Mouse (Mus musculus): ENCODE data around the gene Dap.
A peak's percentile ranks its signal among the peaks of the same experiment; 100 is the strongest.

Dap gene

GRCm38 (mm10) chr15:31224135-31224761 is at the start of gene Dap:
Gene Dap, plus strand, starts transcription at chr15:31224314.
- peak; percentile 99 for DNase-seq (ENCODE audit: low spot score)

DNA sequence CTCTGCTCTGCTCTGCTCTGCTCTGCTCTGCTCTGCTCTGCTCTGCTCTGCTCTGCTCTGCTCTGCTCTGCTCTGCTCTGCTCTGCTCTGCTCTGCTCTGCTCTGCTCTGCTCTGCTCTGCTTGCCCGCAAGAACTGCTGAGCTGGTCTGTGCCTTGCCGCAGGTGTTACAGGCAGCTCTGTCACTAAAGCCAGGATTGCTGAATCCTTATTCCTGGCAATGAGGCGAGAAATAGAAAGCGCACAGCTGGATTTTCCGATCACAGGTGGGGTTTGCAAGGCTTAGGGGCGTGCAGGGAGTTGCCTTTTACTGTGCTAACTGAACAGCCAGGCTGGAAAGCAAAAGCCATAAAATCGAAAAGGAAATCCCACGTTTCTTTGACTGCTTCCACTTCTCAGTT is 47.5 kb upstream of the Dap start:
- DNase-seq (ENCODE audit: low spot score), result no peak

GRCm38 (mm10) chr15:31184651-31185443 is 39.3 kb upstream of the Dap start:
- DNase-seq (ENCODE audit: low spot score), result no peak

DNA sequence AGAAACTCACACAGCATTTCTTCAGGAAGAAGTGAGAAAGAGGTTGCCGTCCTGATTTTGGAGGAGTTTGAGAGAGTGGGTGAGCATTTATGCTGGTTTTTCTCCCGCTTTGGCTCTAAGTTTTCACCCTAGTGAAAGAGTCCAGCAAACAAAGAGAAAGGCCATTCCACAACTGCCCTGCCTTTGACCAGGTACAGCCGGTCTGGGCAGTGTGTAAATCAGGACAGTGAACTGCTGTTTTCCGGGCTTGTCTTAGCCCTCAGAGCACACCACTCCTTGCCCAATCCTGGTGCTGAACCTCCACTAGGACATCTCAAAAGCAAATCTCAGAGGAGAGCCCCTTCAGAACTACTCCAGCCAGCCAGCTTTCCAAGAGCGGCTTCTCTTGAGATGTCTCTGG is 38.6 kb upstream of the Dap start:
- DNase-seq (ENCODE audit: low spot score), result no peak

DNA sequence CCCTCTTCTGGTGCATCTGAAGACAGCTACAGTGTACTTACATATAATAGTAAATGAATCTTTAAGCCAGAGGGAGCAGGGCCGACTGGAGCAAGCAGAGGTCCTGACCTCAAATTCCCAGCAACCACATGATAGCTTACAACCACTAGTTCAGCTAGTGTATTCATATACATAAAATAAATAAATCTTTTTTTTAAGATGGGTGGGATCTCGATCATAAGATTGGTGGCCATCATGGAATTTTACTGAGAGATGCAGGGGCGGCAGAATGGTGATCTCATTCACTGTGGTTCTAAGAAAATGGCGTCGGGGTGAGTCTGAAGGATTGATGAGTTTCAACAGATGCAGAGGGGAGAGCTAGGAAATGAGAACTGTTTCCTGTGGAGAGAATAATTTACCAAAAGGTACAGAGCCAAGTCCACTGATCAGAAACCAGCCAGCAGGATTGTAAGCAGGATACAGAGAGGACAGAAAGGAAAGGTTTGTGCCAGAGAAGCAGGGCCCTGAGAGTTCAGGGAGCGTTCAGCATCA is 37.7 kb upstream of the Dap start:
- DNase-seq (ENCODE audit: low spot score), result no peak

DNA sequence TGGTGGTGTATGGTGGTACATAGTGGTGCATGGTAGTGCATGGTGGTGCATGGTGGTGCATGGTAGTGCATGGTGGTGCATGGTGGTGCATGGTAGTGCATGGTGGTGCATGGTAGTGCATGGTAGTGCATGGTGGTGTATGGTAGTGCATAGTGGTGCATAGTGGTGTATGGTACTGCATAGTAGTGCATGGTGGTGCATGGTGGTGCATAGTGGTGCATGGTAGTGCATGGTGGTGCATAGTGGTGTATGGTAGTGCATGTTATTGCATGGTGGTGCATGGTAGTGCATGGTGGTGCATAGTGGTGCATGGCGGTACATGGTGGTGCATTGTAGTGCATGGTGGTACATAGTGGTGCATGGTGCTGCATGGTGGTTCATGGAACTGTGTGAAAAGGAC is 31.6 kb upstream of the Dap start:
- no peak for DNase-seq (ENCODE audit: low spot score)

DNA sequence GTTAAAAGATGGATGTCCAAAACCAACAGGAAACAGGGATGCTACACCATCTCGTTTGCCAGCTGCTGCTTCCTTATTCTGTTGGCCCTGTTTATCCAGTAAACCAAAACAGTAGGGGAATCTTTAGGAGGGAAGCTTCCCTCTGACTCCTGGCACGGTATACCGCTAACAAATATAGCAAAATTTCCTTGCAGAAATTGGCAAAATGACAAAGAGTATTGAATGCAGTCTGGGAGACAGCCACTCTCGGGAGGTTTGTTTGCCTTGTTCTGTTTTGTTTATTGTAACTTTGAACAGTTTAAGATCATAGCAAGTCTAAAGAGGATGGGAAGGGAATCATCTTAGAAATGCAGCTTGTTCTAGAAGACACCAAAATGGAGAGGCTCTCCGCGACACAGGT is 28.3 kb upstream of the Dap start:
- DNase-seq (ENCODE audit: low spot score), result no peak

- DNase-seq (ENCODE audit: low spot score), result no peak
Measured at GRCm38 (mm10) chr15:31207346-31208093, 16.6 kb upstream of the Dap start.

DNA sequence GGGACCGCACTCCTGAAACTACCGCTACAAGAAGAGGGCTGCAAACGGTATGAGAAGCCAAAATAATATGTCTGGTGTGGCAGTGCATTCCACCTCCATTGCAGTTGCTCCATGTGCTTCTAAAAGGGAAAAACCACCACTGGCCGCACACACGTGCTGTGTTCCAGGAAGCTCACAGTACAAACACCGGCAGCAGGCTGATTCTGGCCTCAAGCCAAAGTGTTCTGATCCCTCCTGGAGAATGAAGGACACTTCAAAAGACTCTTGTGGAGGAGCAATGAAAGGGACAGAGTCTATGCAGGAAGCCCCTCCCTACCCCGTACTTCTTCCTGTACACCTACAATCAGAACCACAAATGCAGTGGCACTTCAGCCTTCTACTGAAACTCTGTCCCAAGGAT is 12.2 kb upstream of the Dap start:
- no peak for DNase-seq (ENCODE audit: low spot score)

GRCm38 (mm10) chr15:31213619-31214270 is 10.4 kb upstream of the Dap start:
- DNase-seq (ENCODE audit: low spot score), result no peak

GRCm38 (mm10) chr15:31222216-31222615 is 1.9 kb upstream of the Dap start:
- no peak for DNase-seq (ENCODE audit: low spot score)

DNA sequence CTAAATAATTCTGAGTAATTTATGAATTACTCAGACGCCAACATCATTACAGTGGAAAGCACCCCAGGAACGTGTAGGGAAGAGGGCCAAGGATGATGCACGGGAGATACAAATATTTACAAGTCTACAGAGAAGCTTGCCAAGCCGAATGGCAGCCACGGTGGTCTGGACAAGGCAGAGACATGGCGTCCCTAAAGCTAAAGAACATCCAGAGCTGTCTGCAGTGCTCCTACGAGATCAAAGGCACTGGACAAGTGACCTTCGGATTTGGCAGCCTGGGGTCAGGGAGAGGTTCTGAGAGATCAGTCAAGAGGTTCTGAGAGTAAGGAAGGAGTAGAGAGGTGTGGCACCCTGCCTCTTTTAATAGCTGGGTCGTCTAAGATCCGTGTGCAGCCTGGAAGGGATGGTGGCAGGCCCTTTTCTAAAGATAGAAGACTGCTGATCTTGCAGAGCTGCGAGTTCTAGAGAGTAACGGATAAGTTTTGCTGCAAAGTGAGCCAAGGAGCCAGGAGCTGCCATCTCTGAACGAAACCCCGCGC is 449 bp upstream of the Dap start:
- DNase-seq (ENCODE audit: low spot score), result no peak

DNA sequence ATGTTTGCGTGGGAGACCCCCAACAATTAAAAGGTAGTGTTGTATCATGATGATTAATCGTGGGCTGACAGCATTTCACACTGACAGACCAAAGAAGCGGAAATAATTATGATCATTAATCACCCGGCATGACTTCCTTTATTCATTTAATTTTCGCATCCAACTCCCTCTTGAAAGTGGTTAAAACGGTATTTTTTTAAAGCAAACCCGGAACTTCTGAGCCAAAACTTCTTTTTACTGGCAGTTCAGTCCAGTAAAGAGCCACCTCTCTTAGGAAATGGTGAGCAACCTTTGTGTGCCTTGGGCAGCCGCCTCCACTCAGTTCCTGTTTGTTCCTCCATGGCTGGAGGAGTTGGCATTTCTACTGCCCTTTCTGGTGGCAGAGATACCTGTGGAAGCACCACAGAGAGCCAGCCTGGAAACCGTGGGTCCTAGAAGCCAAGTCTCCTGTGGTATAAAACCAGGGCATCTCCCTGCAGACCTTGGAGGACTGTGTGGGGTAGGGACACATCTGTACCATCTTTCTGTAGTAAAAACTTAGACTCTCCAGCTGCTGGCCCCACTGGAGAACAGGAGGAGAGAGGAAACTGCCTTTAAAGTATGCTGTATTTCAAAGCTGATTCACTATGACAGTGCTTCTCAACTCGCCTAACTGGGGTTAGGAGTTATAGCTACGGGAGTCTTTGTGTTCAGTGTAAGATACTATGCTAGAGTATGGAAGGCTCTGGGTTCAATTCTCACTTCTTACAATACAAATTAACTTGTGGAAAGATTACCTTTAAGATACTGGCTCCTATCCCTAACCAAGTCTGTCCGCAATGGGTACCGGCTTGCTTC is 910 bp downstream of the Dap start:
- DNase-seq (ENCODE audit: low spot score), result no peak

- DNase-seq (ENCODE audit: low spot score), result no peak
Measured at GRCm38 (mm10) chr15:31225643-31226325, 1.7 kb downstream of the Dap start.

DNA sequence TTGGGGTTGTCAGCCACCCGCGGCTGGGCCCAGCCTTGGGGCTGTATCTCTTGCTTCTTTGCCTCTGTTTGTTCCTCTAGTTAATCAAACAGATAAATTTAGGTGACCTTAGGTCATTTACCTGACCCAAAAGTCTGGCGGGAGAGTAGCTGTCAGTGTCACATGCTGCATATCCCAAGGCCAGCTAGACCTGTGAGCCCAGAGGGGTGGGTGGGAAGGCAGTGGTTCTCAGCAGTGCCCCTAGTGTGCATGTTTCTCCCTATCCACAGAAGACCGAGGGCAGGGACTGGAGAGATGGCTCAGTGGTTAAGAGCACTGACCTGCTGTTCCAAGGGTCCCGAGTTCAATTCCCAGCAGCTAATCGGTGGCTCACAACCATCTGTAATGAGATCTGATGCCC is 2.4 kb downstream of the Dap start:
- DNase-seq (ENCODE audit: low spot score), result no peak

- no peak for DNase-seq (ENCODE audit: low spot score)
Measured at GRCm38 (mm10) chr15:31227793-31228192, 3.7 kb downstream of the Dap start.

GRCm38 (mm10) chr15:31233006-31233405 is 8.9 kb downstream of the Dap start:
- DNase-seq (ENCODE audit: low spot score), result no peak

DNA sequence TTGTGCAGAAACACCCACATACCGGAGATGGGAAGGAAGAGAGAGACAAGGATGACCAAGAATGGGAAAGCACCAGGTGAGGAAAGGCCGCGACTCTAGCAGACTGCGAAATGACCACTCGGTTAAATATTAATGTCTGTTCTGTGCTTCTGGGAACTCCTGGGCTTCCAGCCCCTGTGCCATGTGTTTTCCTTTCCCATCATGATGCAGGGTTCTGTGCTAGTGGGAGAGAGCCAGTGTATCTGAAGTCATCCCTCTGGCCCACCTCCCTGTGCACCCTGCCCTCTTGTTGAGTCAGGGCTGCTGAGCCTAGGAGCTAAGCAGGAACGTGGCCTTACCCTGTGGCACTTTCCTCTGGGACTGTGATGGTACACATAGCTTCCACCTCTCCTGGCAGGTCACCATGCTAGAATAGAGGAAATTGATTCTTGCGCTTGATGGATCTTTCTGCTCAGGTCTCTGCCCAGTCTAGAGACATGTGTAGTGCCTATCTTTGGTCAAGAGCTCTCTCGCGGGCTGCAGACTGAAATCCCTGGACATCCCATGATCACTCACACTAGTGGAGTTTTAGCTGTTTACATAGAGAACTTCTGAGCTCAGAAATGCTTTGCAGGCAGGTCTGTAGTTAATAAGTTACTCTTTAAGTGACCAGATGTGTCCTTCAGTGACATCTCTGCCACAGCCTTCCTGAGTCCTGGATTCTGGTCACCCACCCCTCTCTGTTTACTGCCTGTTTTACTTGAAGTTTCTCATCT is 11.9 kb downstream of the Dap start:
- no peak for DNase-seq (ENCODE audit: low spot score)

GRCm38 (mm10) chr15:31236549-31236907 is 12.4 kb downstream of the Dap start:
- DNase-seq (ENCODE audit: low spot score), result no peak

DNA sequence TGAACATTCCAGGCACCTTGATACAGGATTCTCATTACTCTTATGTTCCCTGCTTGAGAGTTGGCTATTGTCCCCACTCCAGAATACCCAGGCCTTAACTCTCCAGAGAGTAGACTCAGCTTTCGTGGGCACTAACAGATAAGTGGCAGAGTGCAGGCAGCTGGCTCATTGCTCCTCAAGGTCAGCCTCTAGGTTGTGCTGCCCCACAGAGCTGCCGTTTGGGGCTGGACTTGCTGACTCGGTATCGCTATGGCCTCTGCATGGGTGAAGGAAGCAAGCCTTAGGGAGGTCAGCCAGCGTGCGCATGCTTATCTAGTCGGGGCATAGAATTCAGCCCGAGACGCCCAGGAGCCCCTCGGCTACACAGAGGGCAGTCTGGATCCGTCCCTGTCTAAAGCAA is 13.3 kb downstream of the Dap start:
- DNase-seq (ENCODE audit: low spot score), result no peak

Measured in testis, postnatal 10 days (tissue).